ENCODE assay signal across 28 mouse cellular contexts in the genomic region with DNA sequence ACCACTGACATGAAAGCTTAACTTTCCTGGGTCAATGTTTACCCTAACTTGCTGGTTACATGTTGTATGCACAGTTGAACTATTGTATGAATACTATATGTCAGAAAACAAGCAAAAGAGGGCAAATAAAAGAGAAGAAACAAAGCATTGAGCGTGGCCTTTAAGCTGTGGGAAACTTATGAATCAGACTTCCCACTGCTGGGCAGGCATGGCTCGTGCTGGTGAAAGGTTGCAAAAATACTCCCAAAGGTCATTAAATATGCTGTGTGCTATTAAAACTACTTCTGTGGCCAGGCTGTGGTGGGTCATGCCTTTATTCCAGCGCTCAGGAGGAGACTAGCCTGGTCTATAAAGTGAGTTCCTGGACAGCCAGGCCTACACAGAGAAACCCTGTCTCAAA. TPM values are rescaled to one million over a fixed set of nuclear protein-coding genes. Genes with fewer than 3 reads are reported as not detected.
A peak's percentile ranks its signal among the peaks of the same experiment; 100 is the strongest.
DNase-seq lines count a peak whose midpoint lies in the region; ATAC-seq and TF ChIP-seq lines count a peak whose summit lies in the region.
"Had no signal": no experiment of that assay in that cellular context is flagged by ENCODE, and none has a peak within 500 bp of the region (broad histone marks: within the 10 kb centered on the region; RNA-seq: fewer than 3 reads in every experiment).

No protein-coding gene starts in this region.

- H3K4me3 ChIP-seq in stomach, postnatal 0 days (ENCODE audit: low read depth, low read length) = no peak overlapping the region
- H3K4me3 ChIP-seq: heart, adult 2 months; hindbrain, embryonic 12.5 days; hindbrain, embryonic 15.5 days had no signal

- 63% methylated on average over 3 of the region's 3 CpGs for WGBS in stomach, postnatal 0 days

- TF ChIP-seq EP300 in stomach, postnatal 0 days (optimal IDR thresholded peaks at IDR 0.05) = no peak

- peak; percentile 25 to 59 for DNase-seq in adrenal gland, adult (ENCODE audit: inconsistent age in 2 of 2, low spot score in 1 of 2)
- DNase-seq in adrenal gland, postnatal 14 days = no peak
- DNase-seq in adrenal gland, postnatal 36 days = peak; percentile 18 to 22
- DNase-seq in adrenal gland, adult 8-10 months = no peak
- DNase-seq in adipocyte (ENCODE audit: low spot score) = peak; percentile 31
- no peak for DNase-seq in stomach, postnatal 0 days (ENCODE audit: low spot score)
- DNase-seq in embryo, embryonic 9.5 days (ENCODE audit: extremely low spot score) = no peak
- DNase-seq: cerebellum, adult 11-12 months; cerebellum, adult 8-10 months; cerebellum, postnatal 10 days; cerebellum, postnatal 36 days; embryo, embryonic 11 days; forebrain, postnatal 0 days; gastrocnemius, postnatal 25 days; heart, adult 2 months had no signal

- H3K9ac ChIP-seq in stomach, postnatal 0 days (ENCODE audit: low read length) = no peak overlapping the region
- H3K9ac ChIP-seq: forebrain, postnatal 0 days; hindbrain, embryonic 12.5 days; hindbrain, embryonic 15.5 days had no signal

- H3K9me3 ChIP-seq in stomach, postnatal 0 days (ENCODE audit: control insufficient read depth, low read length) = no peaks in the 10 kb centered on the region
- H3K9me3 ChIP-seq: hindbrain, embryonic 12.5 days; hindbrain, embryonic 15.5 days had no signal

- H3K36me3 ChIP-seq in stomach, postnatal 0 days (ENCODE audit: control insufficient read depth, insufficient read depth, low read length) = no peaks in the 10 kb centered on the region
- H3K36me3 ChIP-seq: hindbrain, embryonic 12.5 days; hindbrain, embryonic 15.5 days had no signal

- no peaks in the 10 kb centered on the region for H3K27me3 ChIP-seq in stomach, postnatal 0 days (ENCODE audit: control insufficient read depth, insufficient read depth, low read length)
- H3K27me3 ChIP-seq: hindbrain, embryonic 12.5 days; hindbrain, embryonic 15.5 days had no signal

- H3K4me2 ChIP-seq in stomach, postnatal 0 days (replicated peaks; ENCODE audit: low read depth) = no peak overlapping the region
- H3K4me2 ChIP-seq: heart, embryonic 11.5 days; hindbrain, embryonic 12.5 days; hindbrain, embryonic 15.5 days had no signal

- no peak for TF ChIP-seq CTCF in stomach, postnatal 0 days (IDR thresholded peaks at IDR 0.05; ENCODE audit: low read depth)

- ATAC-seq in stomach, postnatal 0 days (ENCODE audit: low FRiP score, low TSS enrichment) = peak; percentile 47; the same call in 1 of the 2 replicates
- ATAC-seq: activated CD4-positive, CD25-positive, alpha-beta regulatory T cell, adult 4 months; forebrain, embryonic 14.5 days; forebrain, postnatal 0 days; intestine, postnatal 0 days had no signal

- no peaks in the 10 kb centered on the region for H3K4me1 ChIP-seq in stomach, postnatal 0 days (replicated peaks; ENCODE audit: control insufficient read depth, insufficient read depth)
- H3K4me1 ChIP-seq: hindbrain, embryonic 12.5 days; hindbrain, embryonic 15.5 days had no signal

- H3K27ac ChIP-seq in stomach, postnatal 0 days (replicated peaks) = no peak overlapping the region
- H3K27ac ChIP-seq: heart, adult 2 months; hindbrain, embryonic 12.5 days; hindbrain, embryonic 15.5 days had no signal

RNA-seq across cellular contexts. Expression of a gene that starts 15.8 kb away (rescaled TPM):
- total RNA-seq in adrenal gland, postnatal 14 days (2021) = 0.45 and 0.93 TPM in 2 replicates
- total RNA-seq in adrenal gland, postnatal 36 days (2021) = under 1 TPM in 1 of 2 experiments, not detected in 1; 0.13 TPM
- total RNA-seq in adrenal gland, adult 8-10 months (2022) = under 1 TPM in 2 of 4 experiments, not detected in 2; 0.40 to 0.46 TPM
- not detected in 2 replicates for polyA plus RNA-seq in stomach, postnatal 0 days (2015; fragmentation: Nextera tagmentation; extraction: Ambion mirVana)
- total RNA-seq: ES-E14; gastrocnemius, postnatal 25 days; heart, postnatal 25 days had no signal
- polyA plus RNA-seq: brain, embryonic 14.5 days; embryonic facial prominence, embryonic 11.5 days; embryonic facial prominence, embryonic 14.5 days; forebrain, embryonic 11.5 days; forebrain, embryonic 14.5 days; heart, embryonic 11.5 days; hindbrain, embryonic 12.5 days; hindbrain, embryonic 15.5 days; intestine, embryonic 14.5 days; intestine, postnatal 0 days had no signal

RNA-seq across cellular contexts. Expression of a gene that starts 36.2 kb away (rescaled TPM):
- not detected in 2 replicates for total RNA-seq in adrenal gland, postnatal 14 days (2021)
- total RNA-seq in adrenal gland, postnatal 36 days (2021) = 1 to 10 TPM in 1 of 2 experiments, not detected in 1; 6.9 TPM
- 1 to 10 TPM in 2 of 4 experiments, not detected in 2; 4.1 to 5.3 TPM for total RNA-seq in adrenal gland, adult 8-10 months (2022)
- 0.24 and 0.46 TPM in 2 replicates for polyA plus RNA-seq in stomach, postnatal 0 days (2015; fragmentation: Nextera tagmentation; extraction: Ambion mirVana)
- polyA plus RNA-seq: activated CD4-positive, CD25-positive, alpha-beta regulatory T cell, adult 4 months; forebrain, embryonic 11.5 days; intestine, embryonic 14.5 days had no signal

RNA-seq across cellular contexts. Expression of a gene that starts 40.6 kb away (rescaled TPM):
- total RNA-seq in adrenal gland, postnatal 14 days (2021) = 0.41 and 2.1 TPM in 2 replicates
- 1 to 10 TPM in 1 of 2 experiments, under 1 TPM in 1; 0.89 to 2.9 TPM for total RNA-seq in adrenal gland, postnatal 36 days (2021)
- total RNA-seq in adrenal gland, adult 8-10 months (2022) = 1 to 10 TPM; 1.6 to 9.6 (median 5.1) TPM
- 0.19 and 0.22 TPM in 2 replicates for polyA plus RNA-seq in stomach, postnatal 0 days (2015; fragmentation: Nextera tagmentation; extraction: Ambion mirVana)
- total RNA-seq: ES-E14 had no signal
- polyA plus RNA-seq: activated CD4-positive, CD25-positive, alpha-beta regulatory T cell, adult 4 months; embryonic facial prominence, embryonic 11.5 days; forebrain, embryonic 11.5 days; hindbrain, embryonic 15.5 days had no signal

Comparison
In these comparisons a context has a peak if more than half of its experiments do, and no peak if none do; other contexts are left out.
1. DNase-seq: peak in adrenal gland, adult (2 of 2), adrenal gland, postnatal 36 days (2 of 2) and adipocyte (single experiment); none in adrenal gland, postnatal 14 days (single experiment), adrenal gland, adult 8-10 months (single experiment), stomach, postnatal 0 days (single experiment) and embryo, embryonic 9.5 days (single experiment).